In the genomic region with DNA sequence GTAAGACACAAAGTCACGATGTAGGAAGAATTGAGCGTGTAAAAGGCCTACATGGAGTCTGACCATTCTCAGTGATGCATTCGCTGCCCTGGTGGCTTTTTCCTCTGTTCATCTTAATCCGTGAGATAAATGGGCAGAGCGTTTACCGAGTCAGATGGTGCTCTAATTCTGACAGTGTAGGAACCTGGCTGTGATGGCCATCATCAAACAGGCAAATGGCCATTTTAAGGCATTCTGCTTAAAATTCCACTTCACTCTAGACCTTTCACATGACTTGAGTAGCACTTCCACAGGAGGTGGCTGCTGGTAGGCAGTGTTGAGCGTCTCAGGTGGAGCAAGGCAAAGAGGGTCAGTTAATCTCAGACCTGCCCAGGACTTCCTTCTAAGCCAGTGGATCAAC, we compare ENCODE assay signal across 23 mouse cellular contexts. TPM values are rescaled to one million over a fixed set of nuclear protein-coding genes. Genes with fewer than 3 reads are reported as not detected.
DNase-seq lines count a peak whose midpoint lies in the region; ATAC-seq and TF ChIP-seq lines count a peak whose summit lies in the region.
"Had no signal": no experiment of that assay in that cellular context is flagged by ENCODE, and none has a peak within 500 bp of the region (broad histone marks: within the 10 kb centered on the region; RNA-seq: fewer than 3 reads in every experiment).

No protein-coding gene starts in this region.

- no peaks in the 10 kb centered on the region for H3K36me3 ChIP-seq in midbrain, embryonic 14.5 days (ENCODE audit: control insufficient read depth, insufficient read depth, low read length)
- H3K36me3 ChIP-seq in midbrain, embryonic 16.5 days (ENCODE audit: control insufficient read depth, insufficient read depth, low read length): no peaks in the 10 kb centered on the region
- no peaks in the 10 kb centered on the region for H3K36me3 ChIP-seq in neural tube, embryonic 14.5 days (ENCODE audit: control insufficient read depth, insufficient read depth, low read length)
- H3K36me3 ChIP-seq: embryonic facial prominence, embryonic 15.5 days; G1E; limb, embryonic 15.5 days; liver, embryonic 15.5 days had no signal

- H3K4me2 ChIP-seq in midbrain, embryonic 14.5 days (ENCODE audit: low read length): no peak overlapping the region
- no peak overlapping the region for H3K4me2 ChIP-seq in midbrain, embryonic 16.5 days (ENCODE audit: low read length)
- H3K4me2 ChIP-seq in neural tube, embryonic 14.5 days (ENCODE audit: low read depth, low read length): no peak overlapping the region
- H3K4me2 ChIP-seq: embryonic facial prominence, embryonic 15.5 days; limb, embryonic 15.5 days; liver, embryonic 15.5 days had no signal

- no peaks in the 10 kb centered on the region for H3K9me3 ChIP-seq in midbrain, embryonic 14.5 days (ENCODE audit: control insufficient read depth, low read length)
- H3K9me3 ChIP-seq in midbrain, embryonic 16.5 days (replicated peaks; ENCODE audit: control insufficient read depth, low read length, poor library complexity, severe bottlenecking): no peaks in the 10 kb centered on the region
- no peaks in the 10 kb centered on the region for H3K9me3 ChIP-seq in neural tube, embryonic 14.5 days (ENCODE audit: control insufficient read depth, low read length)
- H3K9me3 ChIP-seq: embryonic facial prominence, embryonic 15.5 days; G1E; limb, embryonic 15.5 days; liver, embryonic 15.5 days had no signal

- H3K9ac ChIP-seq in midbrain, embryonic 14.5 days (replicated peaks; ENCODE audit: low read length): no peak overlapping the region
- no peak overlapping the region for H3K9ac ChIP-seq in midbrain, embryonic 16.5 days (ENCODE audit: low read depth, low read length)
- H3K9ac ChIP-seq in neural tube, embryonic 14.5 days (replicated peaks; ENCODE audit: low read depth, low read length): no peak overlapping the region
- H3K9ac ChIP-seq: embryonic facial prominence, embryonic 15.5 days; limb, embryonic 15.5 days; liver, embryonic 15.5 days had no signal

- TF ChIP-seq CTCF in cerebellum, adult 2 months (IDR thresholded peaks at IDR 0.05; ENCODE audit: borderline replicate concordance, insufficient read depth, low read depth, low read length): no peak

- H3K27ac ChIP-seq in cerebellum, adult 2 months (ENCODE audit: insufficient read depth, low read length): peak overlapping the region; percentile 6
- H3K27ac ChIP-seq in midbrain, embryonic 14.5 days (replicated peaks; ENCODE audit: low read depth, low read length): peak overlapping the region; percentile 71; the same call in 1 of the 2 replicates
- H3K27ac ChIP-seq in midbrain, embryonic 16.5 days (ENCODE audit: low read length): no peak overlapping the region
- H3K27ac ChIP-seq in neural tube, embryonic 14.5 days (ENCODE audit: low read depth, low read length): peak overlapping the region; percentile 78
- H3K27ac ChIP-seq: embryonic facial prominence, embryonic 15.5 days; limb, embryonic 15.5 days; liver, embryonic 15.5 days; macrophage had no signal

- intact Hi-C loops in heart, postnatal 25 days (cut with DNase I): no loop called here

- ATAC-seq in midbrain, embryonic 14.5 days (ENCODE audit: low FRiP score, low TSS enrichment): no peak
- no peak for ATAC-seq in midbrain, embryonic 16.5 days
- ATAC-seq in neural tube, embryonic 14.5 days (ENCODE audit: low read depth): no peak
- ATAC-seq: activated CD4-positive, CD25-positive, alpha-beta regulatory T cell, adult 4 months had no signal

- 20% methylated on average over 7 of the region's 7 CpGs for WGBS in cerebellum, adult 2 months
- WGBS in midbrain, embryonic 14.5 days: 76% methylated on average over 7 of the region's 7 CpGs
- 74% methylated on average over 7 of the region's 7 CpGs for WGBS in midbrain, embryonic 16.5 days
- WGBS in neural tube, embryonic 14.5 days: 66% methylated on average over 7 of the region's 7 CpGs

- H3K4me1 ChIP-seq in cerebellum, adult 2 months (ENCODE audit: control insufficient read depth, insufficient read depth, low read length): peaks cover 21% of the 10 kb centered on the region
- H3K4me1 ChIP-seq in midbrain, embryonic 14.5 days (ENCODE audit: control insufficient read depth, insufficient read depth, low read length): peaks cover 40% of the 10 kb centered on the region
- H3K4me1 ChIP-seq in midbrain, embryonic 16.5 days (ENCODE audit: control insufficient read depth, insufficient read depth, low read length): peaks cover 21% of the 10 kb centered on the region
- H3K4me1 ChIP-seq in neural tube, embryonic 14.5 days (ENCODE audit: control insufficient read depth, insufficient read depth, low read length): peaks cover 45% of the 10 kb centered on the region
- H3K4me1 ChIP-seq: embryonic facial prominence, embryonic 15.5 days; liver, embryonic 15.5 days had no signal

- no peak overlapping the region for H3K4me3 ChIP-seq in cerebellum, adult 2 months (replicated peaks; ENCODE audit: insufficient read depth, low read depth, low read length)
- H3K4me3 ChIP-seq in midbrain, embryonic 14.5 days (replicated peaks; ENCODE audit: low read depth, low read length): no peak overlapping the region
- no peak overlapping the region for H3K4me3 ChIP-seq in midbrain, embryonic 16.5 days (ENCODE audit: low read depth, low read length)
- no peak overlapping the region for H3K4me3 ChIP-seq in neural tube, embryonic 14.5 days (ENCODE audit: low read depth, low read length)
- H3K4me3 ChIP-seq: embryonic facial prominence, embryonic 15.5 days; limb, embryonic 15.5 days; liver, embryonic 15.5 days had no signal

- no peaks in the 10 kb centered on the region for H3K27me3 ChIP-seq in cerebellum, adult 2 months (ENCODE audit: control insufficient read depth, insufficient read depth, low read length)
- no peaks in the 10 kb centered on the region for H3K27me3 ChIP-seq in midbrain, embryonic 14.5 days (ENCODE audit: control insufficient read depth, insufficient read depth, low read length)
- no peaks in the 10 kb centered on the region for H3K27me3 ChIP-seq in midbrain, embryonic 16.5 days (ENCODE audit: control insufficient read depth, insufficient read depth, low read depth, low read length)
- H3K27me3 ChIP-seq in neural tube, embryonic 14.5 days (ENCODE audit: control insufficient read depth, insufficient read depth, low read length): no peaks in the 10 kb centered on the region
- H3K27me3 ChIP-seq: embryonic facial prominence, embryonic 15.5 days; limb, embryonic 15.5 days; liver, embryonic 15.5 days had no signal

- DNase-seq in cerebellum, adult 2 months: peak in 1 of 2 experiments; percentile 53
- no peak for DNase-seq in cerebellum, adult 11 months
- DNase-seq in heart, adult 11 months: peak; percentile 30
- DNase-seq in heart, postnatal 25 days (ENCODE audit: low spot score): no peak
- DNase-seq in midbrain, embryonic 14.5 days: no peak
- DNase-seq in kidney, postnatal 14 days: no peak
- DNase-seq: adrenal gland, postnatal 10 days; cerebellum, postnatal 14 days; gastrocnemius, postnatal 36 days; kidney, adult 2 months; kidney, postnatal 10 days; retina, postnatal 1 day; right cerebral cortex, postnatal 4 days; thymus, postnatal 14 days had no signal

- TF ChIP-seq POLR2A in cerebellum, adult 2 months (IDR thresholded peaks at IDR 0.05; ENCODE audit: borderline replicate concordance, insufficient read depth, low read length): no peak

RNA-seq across cellular contexts. Expression of a gene that starts 58.2 kb away (rescaled TPM):
- polyA plus RNA-seq in cerebellum, adult 2 months (2012; rRNA removed): 13.1 and 13.3 TPM in 2 replicates
- total RNA-seq in heart, postnatal 25 days (2021): under 1 TPM; 0.81 to 0.89 TPM
- 6.6 and 9.3 TPM in 2 replicates for polyA plus RNA-seq in midbrain, embryonic 14.5 days (2014; fragmentation: Nextera tagmentation; extraction: Ambion mirVana)
- 6.4 TPM in 2 replicates for polyA plus RNA-seq in midbrain, embryonic 16.5 days (2015; fragmentation: Nextera tagmentation; extraction: Ambion mirVana)
- 10.7 and 13.0 TPM in 2 replicates for polyA plus RNA-seq in neural tube, embryonic 14.5 days (2014; fragmentation: Nextera tagmentation; extraction: Ambion mirVana)
- total RNA-seq: monocyte, adult 5-6 weeks had no signal
